Mouse (Mus musculus): ENCODE results near the gene Siglec1. TPM values are rescaled to one million over a fixed set of nuclear protein-coding genes. Genes with fewer than 3 reads are reported as not detected.

The Siglec1 gene
- polyA plus RNA-seq, 1 experiment from 2014 or later = 0.08 TPM

- WGBS = 50% methylated on average over 3 of the region's 3 CpGs
- Histone ChIP-seq H3K36me3 (no peaks in the 10 kb centered on the region), H3K4me3 (no peak overlapping the region), H3K9me3 (no peaks in the 10 kb centered on the region), H3K27me3 (ENCODE audit: insufficient read depth, poor library complexity, severe bottlenecking) (no peaks in the 10 kb centered on the region), H3K27ac (peak overlapping the region; percentile 42), H3K4me1 (peaks cover 2% of the 10 kb centered on the region; the same call in 1 of the 2 replicates)
- DNase-seq (ENCODE audit: low spot score) = no peak
Observed at GRCm38 (mm10) chr2:131090852-131091251, 4.3 kb upstream of the Siglec1 start.

- Histone ChIP-seq H3K4me3 (no peak overlapping the region), H3K9me3 (no peaks in the 10 kb centered on the region), H3K27ac (no peak overlapping the region), H3K4me1 (no peaks in the 10 kb centered on the region), H3K36me3 (no peaks in the 10 kb centered on the region), H3K27me3 (ENCODE audit: insufficient read depth, poor library complexity, severe bottlenecking) (no peaks in the 10 kb centered on the region)
- WGBS = 59% methylated on average over 1 of the region's 1 CpGs
- DNase-seq (ENCODE audit: low spot score) = no peak
Observed at GRCm38 (mm10) chr2:131089634-131090033, 3.1 kb upstream of the Siglec1 start.

- H3K4me3 ChIP-seq = no peak overlapping the region
- no peak overlapping the region for H3K27ac ChIP-seq
- peaks cover 8% of the 10 kb centered on the region; the same call in 1 of the 2 replicates for H3K27me3 ChIP-seq (ENCODE audit: insufficient read depth, poor library complexity, severe bottlenecking)
- H3K36me3 ChIP-seq = no peaks in the 10 kb centered on the region
- H3K9me3 ChIP-seq = no peaks in the 10 kb centered on the region
- WGBS = 83% methylated on average over 4 of the region's 4 CpGs
- no peak for DNase-seq (ENCODE audit: low spot score)
- no peaks in the 10 kb centered on the region for H3K4me1 ChIP-seq
Observed at GRCm38 (mm10) chr2:131088581-131088980, 2.0 kb upstream of the Siglec1 start.

- Histone ChIP-seq H3K4me3 (no peak overlapping the region), H3K27ac (no peak overlapping the region), H3K9me3 (no peaks in the 10 kb centered on the region), H3K36me3 (no peaks in the 10 kb centered on the region), H3K27me3 (ENCODE audit: insufficient read depth, poor library complexity, severe bottlenecking) (peaks cover 27% of the 10 kb centered on the region), H3K4me1 (0 out of 2 replicates have a peak, but pooled peaks cover 3% of the 10 kb centered on the region)
- 74% methylated on average over 4 of the region's 4 CpGs for WGBS
- no peak for DNase-seq (ENCODE audit: low spot score)
Observed at GRCm38 (mm10) chr2:131084206-131084605, 2.4 kb downstream of the Siglec1 start.

GRCm38 (mm10) chr2:131080507-131080906, 6.1 kb downstream of the Siglec1 start:
- Histone ChIP-seq H3K27ac (no peak overlapping the region), H3K4me3 (no peak overlapping the region), H3K9me3 (no peaks in the 10 kb centered on the region), H3K27me3 (ENCODE audit: insufficient read depth, poor library complexity, severe bottlenecking) (peaks cover 51% of the 10 kb centered on the region), H3K36me3 (no peaks in the 10 kb centered on the region), H3K4me1 (peaks cover 10% of the 10 kb centered on the region; the same call in 1 of the 2 replicates)
- WGBS = 57% methylated on average over 5 of the region's 5 CpGs
- no peak for DNase-seq (ENCODE audit: low spot score)

GRCm38 (mm10) chr2:131072536-131072935, 14.0 kb downstream of the Siglec1 start:
- no peak overlapping the region for H3K4me3 ChIP-seq
- H3K27ac ChIP-seq = no peak overlapping the region
- WGBS = 83% methylated on average over 10 of the region's 10 CpGs
- H3K27me3 ChIP-seq (ENCODE audit: insufficient read depth, poor library complexity, severe bottlenecking) = peaks cover 57% of the 10 kb centered on the region
- no peaks in the 10 kb centered on the region for H3K9me3 ChIP-seq
- no peak for DNase-seq (ENCODE audit: low spot score)
- H3K4me1 ChIP-seq = peaks cover 7% of the 10 kb centered on the region; the same call in 1 of the 2 replicates
- no peaks in the 10 kb centered on the region for H3K36me3 ChIP-seq

GRCm38 (mm10) chr2:131067481-131067880, 19.1 kb downstream of the Siglec1 start:
- H3K9me3 ChIP-seq = no peaks in the 10 kb centered on the region
- no peak for DNase-seq (ENCODE audit: low spot score)
- H3K27me3 ChIP-seq (ENCODE audit: insufficient read depth, poor library complexity, severe bottlenecking) = peaks cover 60% of the 10 kb centered on the region
- H3K36me3 ChIP-seq = no peaks in the 10 kb centered on the region
- WGBS = 77% methylated on average over 6 of the region's 6 CpGs
- H3K27ac ChIP-seq = no peak overlapping the region
- H3K4me1 ChIP-seq = peaks cover 12% of the 10 kb centered on the region
- H3K4me3 ChIP-seq = no peak overlapping the region

GRCm38 (mm10) chr2:131066342-131066741, 20.2 kb downstream of the Siglec1 start:
- Histone ChIP-seq H3K4me1 (peaks cover 23% of the 10 kb centered on the region), H3K27me3 (ENCODE audit: insufficient read depth, poor library complexity, severe bottlenecking) (peaks cover 66% of the 10 kb centered on the region), H3K9me3 (no peaks in the 10 kb centered on the region), H3K36me3 (no peaks in the 10 kb centered on the region), H3K4me3 (no peak overlapping the region), H3K27ac (no peak overlapping the region)
- DNase-seq (ENCODE audit: low spot score) = no peak
- 68% methylated on average over 9 of the region's 9 CpGs for WGBS

GRCm38 (mm10) chr2:131063404-131063864, 23.1 kb downstream of the Siglec1 start, which contains the start of gene Adam33:
Gene Adam33, minus strand, starts transcription at chr2:131063814.
- no peaks in the 10 kb centered on the region for H3K36me3 ChIP-seq
- WGBS = under 1% methylated on average over 27 of the region's 27 CpGs
- H3K27ac ChIP-seq = peak within 1 kb of the TSS; percentile 59
- H3K27me3 ChIP-seq (ENCODE audit: insufficient read depth, poor library complexity, severe bottlenecking) = peaks cover 65% of the 10 kb centered on the region
- peak within 1 kb of the TSS; percentile 50 for H3K4me3 ChIP-seq
- H3K9me3 ChIP-seq = no peaks in the 10 kb centered on the region
- DNase-seq (ENCODE audit: low spot score) = no peak
- peaks cover 41% of the 10 kb centered on the region for H3K4me1 ChIP-seq

GRCm38 (mm10) chr2:131061607-131062006, 25.0 kb downstream of the Siglec1 start:
- DNase-seq (ENCODE audit: low spot score) = no peak

GRCm38 (mm10) chr2:131060784-131061183, 25.8 kb downstream of the Siglec1 start:
- Histone ChIP-seq H3K9me3 (no peaks in the 10 kb centered on the region), H3K4me1 (peaks cover 50% of the 10 kb centered on the region), H3K36me3 (no peaks in the 10 kb centered on the region), H3K27me3 (ENCODE audit: insufficient read depth, poor library complexity, severe bottlenecking) (peaks cover 83% of the 10 kb centered on the region), H3K4me3 (no peak overlapping the region), H3K27ac (peak overlapping the region; percentile 68)
- DNase-seq (ENCODE audit: low spot score) = no peak
- 53% methylated on average over 6 of the region's 6 CpGs for WGBS

More at GRCm38 (mm10) chr2:131061607-131062006, 25.0 kb downstream of the Siglec1 start:
- Histone ChIP-seq H3K27ac (peak overlapping the region; percentile 68), H3K4me1 (peaks cover 42% of the 10 kb centered on the region), H3K4me3 (no peak overlapping the region; the same call in 1 of the 2 replicates), H3K27me3 (ENCODE audit: insufficient read depth, poor library complexity, severe bottlenecking) (peaks cover 81% of the 10 kb centered on the region), H3K36me3 (no peaks in the 10 kb centered on the region), H3K9me3 (no peaks in the 10 kb centered on the region)
- 26% methylated on average over 5 of the region's 5 CpGs for WGBS

- Histone ChIP-seq H3K4me1 (peaks cover 58% of the 10 kb centered on the region), H3K9me3 (no peaks in the 10 kb centered on the region), H3K27ac (peak overlapping the region; percentile 68; the same call in 1 of the 2 replicates), H3K27me3 (ENCODE audit: insufficient read depth, poor library complexity, severe bottlenecking) (peaks cover 83% of the 10 kb centered on the region), H3K4me3 (no peak overlapping the region), H3K36me3 (no peaks in the 10 kb centered on the region)
- no peak for DNase-seq (ENCODE audit: low spot score)
- WGBS = 78% methylated on average over 9 of the region's 9 CpGs
Observed at GRCm38 (mm10) chr2:131059781-131060540, 26.6 kb downstream of the Siglec1 start.

GRCm38 (mm10) chr2:131059377-131059776, 27.2 kb downstream of the Siglec1 start:
- Histone ChIP-seq H3K4me1 (peaks cover 64% of the 10 kb centered on the region), H3K9me3 (no peaks in the 10 kb centered on the region), H3K4me3 (no peak overlapping the region), H3K36me3 (no peaks in the 10 kb centered on the region), H3K27me3 (ENCODE audit: insufficient read depth, poor library complexity, severe bottlenecking) (peaks cover 83% of the 10 kb centered on the region), H3K27ac (no peak overlapping the region; the same call in 1 of the 2 replicates)
- no peak for DNase-seq (ENCODE audit: low spot score)
- 39% methylated on average over 1 of the region's 1 CpGs for WGBS

Data from heart, embryonic 10.5 days (tissue).